Mouse (Mus musculus) kidney, postnatal 25 days (tissue): ENCODE measurements around the gene Rab5b.

Experiments
- DNase-seq, 2 experiments: peaks; one replicate each; pipeline ENCODE4 v3.0.0; 2021; ENCODE audit warnings: mixed read lengths in 2 of 2

Gene Rab5b

DNA sequence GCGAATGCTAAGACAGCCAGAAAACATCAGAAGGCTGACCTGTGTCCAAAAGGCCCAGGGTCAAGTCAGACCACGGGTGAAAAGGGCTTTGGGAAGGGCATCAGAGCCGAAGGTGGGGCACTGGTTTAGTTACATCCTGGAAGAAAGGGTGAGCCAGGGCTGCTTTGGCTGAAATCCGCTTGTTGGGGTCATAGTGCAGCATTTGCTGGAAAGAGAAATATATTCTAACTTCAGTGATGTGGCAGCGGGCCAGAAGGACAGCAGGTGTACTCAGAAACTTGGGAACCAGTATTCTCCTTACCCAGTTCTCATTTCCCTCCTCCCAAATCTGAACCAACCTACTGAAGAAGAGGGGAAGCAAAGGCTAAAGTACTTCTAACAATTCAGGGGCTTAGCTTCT lies 2.9 kb upstream of the Rab5b start:
- peak; percentile 77 to 80 for DNase-seq

DNA sequence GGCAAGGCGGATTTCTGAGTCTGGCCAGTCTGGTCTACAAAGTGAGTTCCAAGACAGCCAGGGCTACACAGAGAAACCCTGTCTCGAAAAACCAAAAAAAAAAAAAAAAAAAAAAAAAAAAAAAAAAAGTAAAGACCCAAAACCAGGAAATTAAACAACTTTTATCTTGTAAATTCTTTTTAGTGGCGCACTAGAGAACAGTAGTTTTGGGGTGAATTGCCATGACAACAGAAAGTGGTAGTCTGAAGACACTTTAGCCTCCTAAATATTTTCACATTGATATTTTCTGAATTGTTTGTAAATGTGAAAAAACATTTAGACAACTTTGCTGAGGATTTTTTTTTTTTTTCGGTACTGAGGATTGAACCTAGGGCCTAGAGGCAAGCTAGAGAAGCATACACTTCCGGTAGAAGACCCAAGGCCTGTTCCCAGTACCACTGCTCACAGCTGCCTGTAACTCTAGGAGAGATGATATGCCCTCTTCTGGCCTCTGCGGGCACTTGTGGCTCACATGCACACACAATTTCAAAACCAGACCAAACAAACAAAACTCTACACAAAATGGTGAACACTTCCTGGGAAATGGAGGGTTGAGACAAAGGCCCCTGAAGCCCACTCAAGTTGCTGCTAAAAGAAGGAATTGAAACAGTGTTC lies 1.1 kb upstream of the Rab5b start:
- DNase-seq: no peak

GRCm38 (mm10) chr10:128695411-128695991 lies 563 bp downstream of the Rab5b start:
- no peak for DNase-seq

DNA sequence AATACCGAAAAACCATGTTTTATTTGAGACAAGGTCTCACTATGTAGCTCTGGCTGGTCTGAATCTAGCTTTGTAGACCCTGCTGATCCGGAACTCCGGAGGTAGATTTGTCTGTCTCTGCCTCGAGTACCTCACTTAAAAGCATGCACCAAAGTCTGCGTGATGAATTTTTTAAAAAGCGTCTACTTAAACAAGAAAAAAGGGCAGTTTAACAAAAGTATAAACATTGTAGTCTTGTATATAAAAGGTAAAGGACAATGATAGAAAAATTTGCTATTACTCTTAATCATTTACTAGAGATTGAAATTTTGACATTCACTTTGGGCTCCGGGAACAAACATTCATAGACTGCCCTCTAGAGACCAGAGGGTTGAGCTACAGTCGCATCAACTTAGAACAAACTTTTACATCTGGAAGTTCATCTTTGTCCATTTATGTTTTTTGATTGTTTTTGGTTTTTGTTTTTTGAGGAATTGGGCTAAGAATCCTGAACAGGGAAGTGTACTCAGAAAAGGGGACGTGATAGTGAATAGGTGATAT lies 21.5 kb downstream of the Rab5b start:
- peak in 1 of 2 experiments; percentile 45 for DNase-seq

- DNase-seq: peak; percentile 86 to 93
Observed at GRCm38 (mm10) chr10:128673763-128674468, 22.1 kb downstream of the Rab5b start, which contains the start of gene Suox. Suox (minus strand) TSS chr10:128674073.

DNA sequence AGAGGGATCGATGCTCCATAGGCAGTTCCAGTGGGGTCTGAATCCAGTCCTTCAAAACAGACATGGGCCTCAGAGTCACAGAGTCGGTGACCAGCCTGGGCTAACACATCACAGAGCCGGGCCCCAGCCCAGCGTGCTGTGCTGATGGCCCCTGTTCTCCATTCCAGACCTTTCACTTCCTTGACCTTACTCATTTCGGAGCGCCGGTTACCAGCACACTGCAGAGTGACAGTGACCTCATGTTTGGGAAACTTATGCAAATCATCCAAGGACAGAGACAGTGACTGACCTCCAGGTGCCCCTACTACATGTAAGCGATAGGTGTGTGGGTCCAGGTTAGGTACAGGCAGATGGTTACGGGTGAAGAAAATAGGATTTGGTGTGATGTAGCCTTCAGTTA lies 24.9 kb downstream of the Rab5b start:
- no peak for DNase-seq

DNA sequence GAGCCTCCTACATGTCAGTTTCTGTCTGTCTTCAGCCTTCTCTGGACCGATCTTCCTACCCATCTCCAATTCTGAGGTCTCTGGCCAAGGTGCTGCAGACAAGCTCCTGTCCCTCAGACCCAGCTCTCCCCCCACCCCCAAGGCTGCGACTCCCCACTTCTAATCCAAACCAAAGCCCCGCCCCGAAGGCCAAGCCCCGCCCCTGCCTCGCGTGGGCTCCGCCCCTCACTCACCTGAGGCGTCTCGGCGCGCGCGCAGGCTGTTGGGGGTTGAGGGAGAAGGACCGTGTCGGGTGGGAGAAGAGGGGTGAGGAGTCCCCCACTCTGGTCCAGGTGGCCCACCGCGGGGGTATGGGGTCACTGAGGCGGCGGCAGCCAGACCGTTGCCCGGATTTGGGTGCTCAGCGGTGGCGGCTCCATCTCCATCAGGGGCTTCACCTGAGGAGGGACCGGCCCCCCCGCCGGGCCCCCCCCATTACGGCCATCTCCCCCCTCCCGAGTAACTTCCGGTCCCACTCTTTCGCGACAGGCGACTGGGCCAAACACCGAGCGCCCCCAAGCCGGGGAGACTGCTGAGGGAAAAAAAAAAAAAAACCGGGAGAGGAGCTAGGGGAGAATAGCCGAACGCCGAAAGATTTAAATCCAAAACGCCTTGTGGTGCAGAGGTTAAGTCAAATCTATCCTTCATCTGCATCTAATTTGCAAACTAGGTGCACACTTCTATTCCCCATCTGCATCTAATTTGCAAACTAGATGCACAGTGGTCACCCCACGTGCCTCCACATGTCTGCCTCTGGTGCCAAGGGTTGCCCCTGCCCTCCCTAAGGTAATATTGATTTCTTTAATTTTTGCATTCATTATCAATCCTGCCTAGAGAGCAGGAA lies 27.0 kb downstream of the Rab5b start:
- peak; percentile 87 to 88 for DNase-seq

DNA sequence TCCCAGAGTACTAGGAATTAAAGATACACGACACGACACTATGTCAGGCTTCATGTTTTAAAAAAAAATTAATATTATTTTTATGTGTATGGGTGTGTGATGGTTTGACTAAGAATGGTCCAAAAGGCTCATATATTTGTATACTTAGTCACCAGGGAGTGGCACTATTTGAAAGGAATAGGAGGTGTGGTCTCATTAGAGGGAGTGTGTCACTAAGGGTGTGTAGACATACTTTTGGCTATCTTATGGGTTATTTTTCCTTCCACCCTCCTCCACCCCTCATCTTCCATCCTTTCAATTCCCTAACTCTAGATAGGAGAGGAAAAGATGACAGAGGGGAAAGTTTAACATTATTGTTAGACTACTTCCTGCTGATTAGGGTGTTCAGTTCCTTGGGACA lies 30.3 kb downstream of the Rab5b start:
- DNase-seq: no peak

DNA sequence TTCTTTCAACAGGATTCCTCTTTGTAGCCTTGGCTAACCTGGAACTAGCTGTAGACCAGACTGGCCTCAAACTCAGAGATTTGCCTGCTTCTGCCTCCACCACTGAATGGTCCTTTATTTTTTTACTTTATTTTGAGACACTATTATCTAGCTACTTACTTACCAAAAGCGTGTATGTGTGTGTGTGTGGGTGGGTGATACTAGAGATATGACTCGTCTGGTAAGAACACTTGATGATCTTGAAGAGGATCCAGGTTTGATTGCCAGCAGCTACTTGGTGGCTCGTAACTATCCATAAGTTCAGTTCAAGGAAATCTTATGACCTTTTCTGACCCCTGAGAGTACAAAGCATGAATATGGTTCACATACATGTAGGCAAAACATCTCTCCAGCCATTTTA lies 30.8 kb downstream of the Rab5b start:
- DNase-seq: no peak

GRCm38 (mm10) chr10:128664808-128665207 lies 31.3 kb downstream of the Rab5b start:
- DNase-seq: no peak

DNA sequence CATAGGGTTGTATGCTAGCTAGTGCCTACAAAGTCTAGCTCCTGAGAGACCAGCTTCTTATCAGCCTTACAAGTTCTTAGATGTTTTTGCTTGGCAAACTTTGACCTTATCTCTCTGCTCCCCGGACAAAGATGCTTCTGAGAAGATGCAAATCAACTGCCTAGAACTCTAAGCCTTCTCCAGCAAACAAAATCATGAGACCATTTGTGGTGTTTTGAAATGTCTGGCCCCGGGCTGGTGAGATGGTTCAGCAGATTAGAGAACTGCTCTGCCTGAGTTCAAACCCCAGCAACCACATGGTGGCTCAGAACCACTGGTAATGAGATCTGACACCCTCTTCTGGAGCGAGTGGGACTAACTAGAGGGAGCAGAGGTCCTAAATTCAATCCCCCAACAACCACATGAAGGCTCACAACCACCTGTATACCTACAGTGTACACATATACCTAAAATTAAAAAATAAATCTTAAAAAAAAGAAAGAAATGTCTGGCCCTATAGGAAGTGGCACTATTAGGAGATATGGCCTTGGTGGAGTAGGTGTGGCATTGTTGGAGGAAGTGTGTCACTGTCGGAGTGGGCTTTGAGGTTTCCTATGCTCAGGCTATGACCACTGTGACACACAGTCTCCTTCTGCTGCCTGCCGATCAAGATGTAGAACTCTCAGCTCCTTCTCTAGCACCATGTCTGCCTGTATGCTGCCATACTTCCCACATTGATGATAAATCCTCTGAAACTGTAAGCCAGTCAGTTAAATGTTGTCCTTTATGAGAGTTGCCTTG lies 32.4 kb downstream of the Rab5b start:
- DNase-seq: no peak

DNA sequence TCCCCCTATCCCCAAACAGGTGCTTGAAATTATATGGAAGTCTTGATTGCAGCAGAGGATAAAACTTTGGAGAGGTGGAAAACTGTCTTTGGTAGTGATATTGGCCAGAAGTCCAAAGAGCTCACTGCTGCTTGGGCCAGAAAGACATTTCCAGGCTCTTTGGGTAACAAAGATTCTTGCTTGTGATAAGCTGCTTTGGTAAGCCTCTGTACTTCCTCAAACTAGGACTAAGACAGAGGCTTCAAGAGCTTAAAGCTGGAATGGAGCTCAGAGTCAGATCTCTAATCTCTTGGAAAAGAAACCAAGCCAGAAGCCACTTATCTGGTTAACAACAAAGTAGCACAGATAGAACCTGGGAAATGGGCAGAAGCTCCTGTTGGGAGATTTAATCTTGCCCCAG lies 33.6 kb downstream of the Rab5b start:
- DNase-seq: no peak

DNA sequence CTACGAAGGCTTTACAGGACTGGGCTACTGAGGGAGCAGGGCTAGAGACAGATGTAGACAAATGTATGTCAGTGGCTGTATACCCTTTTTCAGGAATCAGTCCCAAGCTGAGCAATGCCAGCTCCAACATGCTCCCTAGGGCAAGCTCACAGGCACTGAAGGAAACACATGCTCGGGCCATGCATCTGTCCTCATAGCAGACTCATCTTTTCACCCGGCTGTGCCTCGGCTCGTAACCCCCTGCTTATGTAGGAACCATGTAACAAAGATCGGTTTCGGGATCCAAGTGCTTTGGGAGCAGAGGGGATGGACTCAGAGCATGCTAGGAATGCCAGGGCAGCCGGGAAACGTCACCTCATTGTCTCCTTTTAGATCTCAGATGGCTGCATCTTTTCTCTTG lies 36.6 kb downstream of the Rab5b start:
- DNase-seq: no peak

DNA sequence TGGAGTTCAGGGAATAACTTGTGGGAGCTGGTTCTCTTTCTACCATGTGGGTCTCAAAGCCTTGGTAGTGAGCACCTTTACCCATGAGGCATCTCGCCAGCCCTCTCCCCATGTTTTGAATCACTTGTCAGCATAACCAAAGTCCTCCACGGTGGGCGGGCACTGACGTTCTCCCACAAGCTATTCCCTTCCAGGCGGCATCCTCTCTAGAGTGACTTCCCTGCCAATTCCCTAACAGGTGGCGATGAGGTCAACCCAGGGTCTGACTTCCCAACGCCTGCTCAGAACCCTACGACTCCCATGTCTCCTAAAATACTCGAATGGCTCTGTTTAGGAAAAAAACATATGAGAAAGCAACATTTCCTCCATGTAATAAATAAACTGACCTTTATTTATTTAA lies 38.2 kb downstream of the Rab5b start:
- DNase-seq: peak; percentile 61 to 64

DNA sequence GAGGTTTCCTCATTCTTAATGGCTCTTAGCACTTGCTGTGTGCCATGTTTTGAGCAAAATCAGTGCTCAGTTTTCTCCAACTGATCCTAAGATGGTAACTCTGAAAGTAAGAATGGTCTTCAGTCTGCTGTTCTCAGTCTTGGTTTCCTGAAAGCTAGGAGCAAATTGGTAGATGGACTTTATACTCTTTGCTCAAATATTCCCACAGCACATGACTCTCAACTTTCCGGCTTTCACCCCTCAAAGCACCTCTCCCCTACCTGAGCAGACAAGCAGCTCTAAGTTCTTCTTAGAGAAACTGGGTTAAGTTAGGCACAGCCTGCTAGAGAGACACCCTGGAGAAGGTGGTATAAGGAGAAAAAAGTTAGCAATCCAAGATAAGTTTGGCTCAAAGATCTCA lies 39.3 kb downstream of the Rab5b start:
- no peak for DNase-seq

DNA sequence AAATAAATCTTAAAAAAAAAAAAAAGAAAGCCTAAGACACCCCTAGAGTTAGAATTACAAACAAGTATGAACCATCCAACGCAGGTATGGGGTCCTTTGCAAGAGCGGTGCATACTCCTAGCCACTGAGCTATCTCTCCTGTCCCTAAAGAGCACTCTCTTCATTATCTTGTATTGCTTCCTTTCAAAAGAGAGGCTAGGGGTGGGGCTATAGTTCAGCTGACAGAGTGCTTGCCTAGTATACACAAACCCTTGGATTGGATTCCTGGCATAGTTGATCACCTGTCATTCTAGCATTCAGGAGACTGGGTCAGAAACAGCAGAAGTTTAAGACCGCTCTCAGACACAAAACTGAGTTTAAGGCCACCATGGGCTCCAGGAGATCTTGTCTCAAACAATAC lies 40.8 kb downstream of the Rab5b start:
- DNase-seq: no peak

- peak; percentile 55 to 75 for DNase-seq
Observed at GRCm38 (mm10) chr10:128653866-128654265, 42.2 kb downstream of the Rab5b start.

DNA sequence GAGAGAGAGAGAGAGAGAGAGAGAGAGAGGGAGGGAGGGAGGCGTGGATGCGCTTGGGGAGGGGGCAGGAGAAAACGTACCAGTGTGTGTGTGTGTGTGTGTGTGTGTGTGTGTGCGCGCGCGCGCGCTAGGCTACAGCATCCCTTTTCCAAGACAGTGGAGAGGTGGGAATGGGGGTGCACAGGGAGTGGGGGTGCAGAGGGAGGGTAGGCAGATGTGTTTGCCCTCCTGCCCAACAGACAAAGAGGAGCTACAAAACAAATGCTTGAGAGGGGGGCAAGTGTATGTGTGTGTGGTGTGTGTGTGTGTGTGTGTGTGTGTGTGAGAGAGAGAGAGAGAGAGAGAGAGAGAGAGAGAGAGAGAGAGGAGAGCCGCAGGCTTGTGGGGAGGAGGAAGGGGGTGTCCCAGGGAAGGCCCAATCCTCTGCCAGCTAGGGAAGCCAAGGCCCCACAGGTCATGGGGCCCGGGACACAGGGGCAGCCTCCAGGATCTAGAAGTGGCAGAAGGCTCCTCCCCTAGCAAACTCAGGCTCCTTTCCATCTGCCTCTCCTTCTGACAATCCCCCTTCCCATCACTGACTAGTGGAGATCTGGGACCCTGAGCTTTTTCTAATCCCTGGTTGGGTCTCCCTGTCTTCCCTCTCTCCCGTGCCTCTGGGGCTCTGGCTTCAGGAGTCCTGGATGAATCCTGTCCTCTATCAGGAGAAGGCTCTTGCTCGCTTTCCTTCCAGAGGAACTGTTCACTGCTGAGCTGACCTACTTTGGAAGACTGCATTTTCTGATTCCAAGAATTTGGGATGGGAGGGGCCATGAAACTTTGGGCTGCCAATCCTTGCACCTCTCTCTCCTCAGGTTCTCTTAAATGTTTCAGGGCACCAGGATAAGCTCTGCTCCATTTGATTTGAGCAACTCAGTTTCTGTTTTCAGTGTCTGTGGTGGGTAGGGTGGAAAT lies 49.6 kb downstream of the Rab5b start:
- DNase-seq: peak; percentile 27 to 75

GRCm38 (mm10) chr10:128645111-128646011 lies 50.7 kb downstream of the Rab5b start, which contains the start of gene Ikzf4:
Ikzf4 (minus strand) TSS chr10:128645991.
- peak; percentile 29 to 61 for DNase-seq

DNA sequence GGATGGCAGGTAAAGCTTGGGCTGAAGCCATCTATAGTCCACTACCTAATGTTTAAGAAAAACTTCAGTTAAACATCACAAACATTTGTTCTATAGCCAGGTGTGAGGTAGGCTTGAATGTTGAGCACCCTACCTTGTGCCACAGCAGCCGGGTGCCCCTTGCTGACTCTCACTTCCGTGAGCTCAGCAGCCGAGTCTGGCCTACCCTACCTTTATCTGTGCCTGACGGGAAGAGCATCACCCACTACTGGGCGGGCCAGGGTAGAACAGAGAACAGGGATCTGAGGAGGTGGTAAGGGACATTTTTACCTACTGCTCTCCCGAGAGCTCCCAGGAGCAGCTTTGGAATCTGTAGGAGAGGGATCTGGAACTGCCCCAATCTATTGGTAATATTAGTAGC lies 53.3 kb downstream of the Rab5b start:
- no peak for DNase-seq
